23 mouse cellular contexts compared by ENCODE assay signal in the genomic region with DNA sequence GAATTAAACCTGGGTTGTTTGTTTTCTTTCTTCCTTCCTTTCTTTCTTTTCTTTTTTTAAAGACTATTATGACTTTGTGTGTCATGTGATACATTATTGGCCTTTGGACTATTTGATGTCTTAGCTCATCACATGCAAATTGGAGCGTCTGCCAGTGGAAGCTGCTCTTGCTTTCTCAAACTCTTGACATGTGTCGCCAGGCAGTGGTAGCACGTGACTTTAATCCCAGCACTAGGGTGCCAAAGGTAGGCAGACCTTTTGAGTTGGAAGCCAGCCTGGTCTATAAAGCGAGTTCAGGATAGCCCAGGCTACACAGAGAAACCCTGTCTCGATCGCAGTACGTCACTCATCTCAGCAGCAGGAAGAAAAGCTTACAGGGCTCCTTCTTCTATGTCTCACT.
DNase-seq lines count a peak whose midpoint lies in the region; TF ChIP-seq lines count a peak whose summit lies in the region.
"Had no signal": no experiment of that assay in that cellular context is flagged by ENCODE, and none has a peak within 500 bp of the region (broad histone marks: within the 10 kb centered on the region; RNA-seq: fewer than 3 reads in every experiment).

No protein-coding gene starts in this region.

- intact Hi-C loops in gastrocnemius, adult 2 months (cut with DNase I), result no loop called here

- peak overlapping the region; percentile 90 for H3K27ac ChIP-seq in gastrocnemius, adult 2 months
- peak overlapping the region; percentile 75 for H3K27ac ChIP-seq in kidney, adult 2 months (ENCODE audit: insufficient read depth, low read depth, low read length)
- H3K27ac ChIP-seq: embryonic facial prominence, embryonic 10.5 days; embryonic facial prominence, embryonic 13.5 days; forebrain, embryonic 12.5 days; forebrain, embryonic 15.5 days; hindbrain, embryonic 12.5 days; hindbrain, embryonic 15.5 days had no signal

- H3K36me3 ChIP-seq in kidney, adult 2 months (ENCODE audit: control insufficient read depth, insufficient read depth, low read length), result peaks cover 1% of the 10 kb centered on the region; the same call in 1 of the 2 replicates
- H3K36me3 ChIP-seq: forebrain, embryonic 12.5 days; forebrain, embryonic 15.5 days had no signal

- no peak for TF ChIP-seq CTCF in gastrocnemius, adult 2 months (IDR thresholded peaks at IDR 0.05)
- TF ChIP-seq CTCF in kidney, adult 2 months (conservative IDR thresholded peaks at IDR 0.05; ENCODE audit: insufficient read depth, insufficient read length, low read depth, low read length), result no peak

- no peak for DNase-seq in gastrocnemius, adult 2 months
- no peak for DNase-seq in gastrocnemius, postnatal 4 days (ENCODE audit: low spot score in 2 of 2)
- peak; percentile 84 for DNase-seq in kidney, adult 2 months
- no peak for DNase-seq in kidney, postnatal 10 days
- peak; percentile 54 to 77 for DNase-seq in kidney, postnatal 25 days
- no peak for DNase-seq in kidney, postnatal 14 days
- DNase-seq: adrenal gland, adult 8-10 months; adrenal gland, postnatal 25 days; cerebellum, adult 11-12 months; cerebellum, adult 8-10 months; cerebellum, postnatal 10 days; cerebellum, postnatal 36 days; embryo, embryonic 11 days; gastrocnemius, postnatal 10 days; gastrocnemius, postnatal 36 days; heart, adult 11 months had no signal

- peaks cover 23% of the 10 kb centered on the region for H3K4me1 ChIP-seq in kidney, adult 2 months (ENCODE audit: control insufficient read depth, insufficient read depth, low read length)
- H3K4me1 ChIP-seq: embryonic facial prominence, embryonic 13.5 days had no signal

- H3K27me3 ChIP-seq in kidney, adult 2 months (replicated peaks; ENCODE audit: control insufficient read depth, insufficient read depth, low read length), result no peaks in the 10 kb centered on the region
- H3K27me3 ChIP-seq: embryonic facial prominence, embryonic 13.5 days; forebrain, embryonic 12.5 days; forebrain, embryonic 15.5 days; hindbrain, embryonic 12.5 days; hindbrain, embryonic 15.5 days had no signal

- no peak overlapping the region for H3K4me3 ChIP-seq in gastrocnemius, adult 2 months
- H3K4me3 ChIP-seq in kidney, adult 2 months (ENCODE audit: insufficient read depth, low read depth, low read length), result no peak overlapping the region
- H3K4me3 ChIP-seq: embryonic facial prominence, embryonic 10.5 days; embryonic facial prominence, embryonic 13.5 days; erythroblast, embryonic 14.5 days; forebrain, embryonic 12.5 days; forebrain, embryonic 15.5 days; hindbrain, embryonic 12.5 days; hindbrain, embryonic 15.5 days had no signal

- 66% methylated on average over 7 of the region's 7 CpGs for WGBS in kidney, adult 2 months

- no peak for TF ChIP-seq POLR2A in kidney, adult 2 months (IDR thresholded peaks at IDR 0.05; ENCODE audit: low read depth, low read length)

Comparison
In these comparisons a context has a peak if more than half of its experiments do, and no peak if none do; other contexts are left out.
1. DNase-seq: peak in kidney, adult 2 months (single experiment) and kidney, postnatal 25 days (2 of 2); none in gastrocnemius, adult 2 months (single experiment), gastrocnemius, postnatal 4 days (0 of 2), kidney, postnatal 10 days (single experiment) and kidney, postnatal 14 days (single experiment).